24 mouse cellular contexts compared by ENCODE assay signal in genomic region chr16:31149841-31150240, GRCm38 (mm10).
"Had no signal": no experiment of that assay in that cellular context is flagged by ENCODE, and none has a peak within 500 bp of the region (broad histone marks: within the 10 kb centered on the region; RNA-seq: fewer than 3 reads in every experiment).

No protein-coding gene starts in this region.

- H3K4me3 ChIP-seq: embryonic facial prominence, embryonic 10.5 days; embryonic facial prominence, embryonic 12.5 days; embryonic facial prominence, embryonic 13.5 days; embryonic facial prominence, embryonic 15.5 days; erythroblast, embryonic 14.5 days; forebrain, embryonic 10.5 days; forebrain, embryonic 12.5 days; forebrain, embryonic 13.5 days; forebrain, embryonic 15.5 days; gastrocnemius, adult 2 months; heart, adult 2 months had no signal

- H3K9me3 ChIP-seq: embryonic facial prominence, embryonic 10.5 days; embryonic facial prominence, embryonic 12.5 days; embryonic facial prominence, embryonic 13.5 days; embryonic facial prominence, embryonic 15.5 days; forebrain, embryonic 12.5 days; forebrain, embryonic 13.5 days; forebrain, embryonic 15.5 days had no signal

- H3K9ac ChIP-seq: embryonic facial prominence, embryonic 12.5 days; embryonic facial prominence, embryonic 13.5 days; embryonic facial prominence, embryonic 15.5 days; forebrain, embryonic 12.5 days; forebrain, embryonic 13.5 days; forebrain, embryonic 15.5 days; forebrain, postnatal 0 days had no signal

- DNase-seq: cerebellum, adult 9-11 months; cerebellum, postnatal 10 days; cerebellum, postnatal 14 days; cerebellum, postnatal 25 days; cerebellum, postnatal 36 days; embryo, embryonic 11 days; forebrain, postnatal 0 days; gastrocnemius, adult 2 months; gastrocnemius, postnatal 10 days; gastrocnemius, postnatal 14 days; gastrocnemius, postnatal 25 days; gastrocnemius, postnatal 36 days; heart, adult 11 months; heart, adult 18-20 months; heart, adult 2 months had no signal

- H3K4me1 ChIP-seq: embryonic facial prominence, embryonic 10.5 days; embryonic facial prominence, embryonic 12.5 days; embryonic facial prominence, embryonic 13.5 days; embryonic facial prominence, embryonic 15.5 days; forebrain, embryonic 10.5 days; forebrain, embryonic 12.5 days; forebrain, embryonic 13.5 days; forebrain, embryonic 15.5 days had no signal

- H3K36me3 ChIP-seq: forebrain, embryonic 15.5 days had no signal

- H3K27ac ChIP-seq: embryonic facial prominence, embryonic 10.5 days; embryonic facial prominence, embryonic 12.5 days; embryonic facial prominence, embryonic 13.5 days; embryonic facial prominence, embryonic 15.5 days; forebrain, embryonic 10.5 days; forebrain, embryonic 12.5 days; forebrain, embryonic 13.5 days; forebrain, embryonic 15.5 days; gastrocnemius, adult 2 months; heart, adult 2 months had no signal

- H3K27me3 ChIP-seq: embryonic facial prominence, embryonic 12.5 days; embryonic facial prominence, embryonic 13.5 days; embryonic facial prominence, embryonic 15.5 days; forebrain, embryonic 12.5 days; forebrain, embryonic 13.5 days; forebrain, embryonic 15.5 days had no signal
